Mouse (Mus musculus) left cerebral cortex, postnatal 25 days (tissue): ENCODE measurements around the gene Olfr800. TPM values are rescaled to one million over a fixed set of nuclear protein-coding genes. Genes with fewer than 3 reads are reported as not detected.

Experiments used
- DNase-seq, 2 experiments: peaks; one replicate each; pipeline ENCODE4 v3.0.0; 2022; ENCODE audit warnings: low spot score in 2 of 2, mixed read lengths in 1 of 2
- intact Hi-C: fragments of 180-260 bp; cut with DNase I; formaldehyde crosslinking; loops from one replicate; pipeline ENCODE4 v1.15.1; 2025
- total RNA-seq, 2 experiments: library from RNA; stranded (reverse); gene quantifications; 2 replicates each; pipeline ENCODE4 v1.2.3; 2021

Olfr800 gene
- not detected for total RNA-seq

DNA sequence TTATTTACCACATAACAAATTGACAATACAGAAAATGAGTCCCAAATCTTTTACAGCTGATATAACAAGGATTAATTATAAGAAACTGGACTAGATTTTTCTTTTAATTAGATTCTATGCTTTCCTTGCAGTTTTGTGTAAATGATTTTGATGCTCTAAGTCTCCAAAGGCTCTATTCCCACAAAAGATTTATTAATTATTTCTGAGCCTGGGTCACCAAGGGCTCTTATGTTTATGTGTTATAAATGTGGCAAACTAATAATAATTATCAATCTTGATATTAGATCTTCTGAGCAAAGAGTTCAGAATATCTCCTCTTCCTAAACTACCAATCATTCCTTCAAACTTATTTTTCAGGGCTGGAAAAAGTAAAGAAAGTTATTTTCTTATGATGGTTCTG lies at the start of gene Olfr800:
Gene Olfr800 (plus strand): TSS at position 301 of the 400 bp plus-strand sequence.
- no peak for DNase-seq
- intact Hi-C loops: no loop called here

GRCm38 (mm10) chr10:129612470-129612869 lies 45.0 kb upstream of the Olfr800 start, which contains the start of gene Olfr796:
TSS of gene Olfr796 (minus strand) at chr10:129612570.
- intact Hi-C loops: no loop called here
- no peak for DNase-seq

- DNase-seq: no peak
- intact Hi-C loops: no loop called here
Measured at GRCm38 (mm10) chr10:129621724-129622123, 35.8 kb upstream of the Olfr800 start.

- DNase-seq: no peak
- intact Hi-C loops: no loop called here
Measured at GRCm38 (mm10) chr10:129623251-129623650, 34.2 kb upstream of the Olfr800 start.

GRCm38 (mm10) chr10:129627834-129628233 lies 29.7 kb upstream of the Olfr800 start, which contains the start of gene Olfr798:
TSS of gene Olfr798 (minus strand) at chr10:129627934.
- intact Hi-C loops: no loop called here
- no peak for DNase-seq

DNA sequence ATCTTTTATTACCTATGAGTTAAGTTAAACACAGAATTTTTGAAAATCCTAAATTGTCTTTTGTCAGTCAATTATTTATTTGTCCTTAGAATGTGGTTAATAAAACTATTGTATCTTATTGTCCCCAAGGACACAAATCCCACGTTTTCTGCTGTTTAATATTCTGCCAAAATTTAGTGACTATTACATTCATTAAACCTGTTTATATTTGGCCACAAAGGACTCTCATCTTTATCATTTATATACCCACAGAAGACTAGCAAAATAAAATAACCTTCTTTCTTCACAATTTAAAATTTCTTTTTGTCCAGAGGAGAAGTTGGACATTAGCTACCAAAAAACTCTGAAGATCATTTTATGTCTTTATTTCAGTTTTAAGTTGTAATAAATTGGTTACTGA lies 20.3 kb upstream of the Olfr800 start, which contains the start of gene Olfr799:
Gene Olfr799 (plus strand): TSS at position 301 of the 400 bp plus-strand sequence.
- intact Hi-C loops: no loop called here
- no peak for DNase-seq

DNA sequence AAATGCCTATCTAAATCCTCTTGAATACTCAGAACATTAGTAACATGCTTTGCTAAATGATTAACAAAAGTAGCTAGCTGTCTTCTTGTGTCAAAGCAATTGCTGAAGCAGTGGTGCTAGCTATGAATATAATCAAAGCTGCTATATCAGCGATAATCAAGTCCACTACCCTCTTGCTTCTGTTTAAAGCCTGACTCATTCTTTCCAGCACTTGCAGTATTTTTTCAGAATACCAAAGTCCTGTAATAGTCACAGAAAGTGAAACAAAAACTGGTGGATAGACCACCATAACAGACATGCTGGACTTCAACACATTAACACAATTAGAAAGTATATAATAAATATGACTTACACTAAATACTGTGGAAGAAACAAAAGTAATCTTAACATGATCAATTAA lies 5.7 kb upstream of the Olfr800 start:
- intact Hi-C loops: no loop called here
- no peak for DNase-seq

- intact Hi-C loops: no loop called here
- DNase-seq: no peak
Measured at GRCm38 (mm10) chr10:129673765-129674164, 16.3 kb downstream of the Olfr800 start, which contains the start of gene Olfr801. TSS of gene Olfr801 (minus strand) at chr10:129673865.

GRCm38 (mm10) chr10:129688069-129688468 lies 30.6 kb downstream of the Olfr800 start, which contains the start of gene Olfr802:
TSS of gene Olfr802 (minus strand) at chr10:129688169.
- intact Hi-C loops: no loop called here
- no peak for DNase-seq

DNA sequence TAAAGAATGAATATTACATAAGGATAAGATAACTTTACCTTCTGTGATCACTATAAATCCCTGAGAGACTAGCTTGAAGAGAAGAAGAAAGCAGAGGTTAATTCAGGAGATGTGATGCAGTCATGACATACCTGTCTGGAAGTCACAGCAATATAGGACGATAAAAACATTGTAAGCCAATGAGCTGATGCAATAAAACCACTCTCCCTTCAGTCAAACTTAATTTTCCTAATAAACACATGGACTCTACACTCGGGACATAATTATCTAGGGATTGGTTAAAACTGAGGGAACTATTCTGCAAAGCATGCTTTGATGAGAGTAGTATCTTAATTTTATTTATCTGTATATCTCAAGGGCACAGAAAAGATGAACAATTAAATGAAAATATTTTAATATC lies 36.7 kb downstream of the Olfr800 start, which contains the start of gene Olfr803:
Gene Olfr803 (minus strand): TSS at position 101 of the 400 bp plus-strand sequence.
- DNase-seq: no peak
- intact Hi-C loops: no loop called here

- intact Hi-C loops: no loop called here
- no peak for DNase-seq
Measured at GRCm38 (mm10) chr10:129702910-129703309, 45.4 kb downstream of the Olfr800 start, which contains the start of gene Olfr804. TSS of gene Olfr804 (plus strand) at chr10:129703210.

Other genes starting within 250 kb of the Olfr800 start
- not detected for gene Olfr786, start 230.4 kb upstream of the Olfr800 start, total RNA-seq
- not detected for gene Olfr787, start 195.8 kb upstream of the Olfr800 start, total RNA-seq
- not detected for gene Olfr788, start 186.7 kb upstream of the Olfr800 start, total RNA-seq
- gene Olfr789, start 172.9 kb upstream of the Olfr800 start, total RNA-seq: not detected
- not detected for gene Olfr790, start 159.2 kb upstream of the Olfr800 start, total RNA-seq
- not detected for gene Olfr791, start 135.9 kb upstream of the Olfr800 start, total RNA-seq
- gene Olfr792, start 118.5 kb upstream of the Olfr800 start, total RNA-seq: not detected
- not detected for gene Olfr794, start 90.0 kb upstream of the Olfr800 start, total RNA-seq
- not detected for gene Olfr796, start 45.1 kb upstream of the Olfr800 start, total RNA-seq
- gene Olfr798, start 29.8 kb upstream of the Olfr800 start, total RNA-seq: not detected
- gene Olfr799, start 20.2 kb upstream of the Olfr800 start, total RNA-seq: not detected
- not detected for gene Olfr801, start 16.2 kb downstream of the Olfr800 start, total RNA-seq
- under 1 TPM; 0.14 to 0.21 TPM for gene Olfr802, start 30.5 kb downstream of the Olfr800 start, total RNA-seq
- gene Olfr803, start 36.6 kb downstream of the Olfr800 start, total RNA-seq: not detected
- gene Olfr804, start 45.5 kb downstream of the Olfr800 start, total RNA-seq: not detected
- not detected for gene Olfr805, start 71.7 kb downstream of the Olfr800 start, total RNA-seq
- gene Olfr806, start 84.2 kb downstream of the Olfr800 start, total RNA-seq: not detected
- not detected for gene Olfr807, start 100.1 kb downstream of the Olfr800 start, total RNA-seq
- not detected for gene Olfr808, start 107.8 kb downstream of the Olfr800 start, total RNA-seq
- not detected for gene Olfr809, start 116.9 kb downstream of the Olfr800 start, total RNA-seq
- gene Olfr810, start 137.2 kb downstream of the Olfr800 start, total RNA-seq: not detected
- gene Olfr811, start 146.7 kb downstream of the Olfr800 start, total RNA-seq: not detected
- not detected for gene Olfr812, start 188.4 kb downstream of the Olfr800 start, total RNA-seq
- gene Olfr813, start 197.7 kb downstream of the Olfr800 start, total RNA-seq: not detected
- gene Olfr814, start 222.2 kb downstream of the Olfr800 start, total RNA-seq: not detected
- gene Olfr815, start 248.2 kb downstream of the Olfr800 start, total RNA-seq: not detected